ENCODE assay signal across 15 mouse cellular contexts in genomic region chr1:185420776-185421175, GRCm38 (mm10). TPM values are rescaled to one million over a fixed set of nuclear protein-coding genes. Genes with fewer than 3 reads are reported as not detected.
"Had no signal": no experiment of that assay in that cellular context is flagged by ENCODE, and none has a peak within 500 bp of the region (broad histone marks: within the 10 kb centered on the region; RNA-seq: fewer than 3 reads in every experiment).

No protein-coding gene starts in this region.

- DNase-seq: kidney, adult 2 months; kidney, postnatal 14 days; lung, adult 2 months; lung, postnatal 36 days; midbrain, embryonic 14.5 days; right cerebral cortex, adult 18-20 months; thymus, adult 2 months; thymus, postnatal 25 days had no signal

- H3K9me3 ChIP-seq: kidney, embryonic 15.5 days; limb, embryonic 10.5 days; neural tube, embryonic 15.5 days had no signal

- H3K27ac ChIP-seq: kidney, embryonic 15.5 days; left cerebral cortex, adult 2 months; limb, embryonic 10.5 days; neural tube, embryonic 15.5 days had no signal

- H3K9ac ChIP-seq: kidney, embryonic 15.5 days; neural tube, embryonic 15.5 days had no signal

- H3K4me1 ChIP-seq: kidney, embryonic 15.5 days; limb, embryonic 10.5 days; neural tube, embryonic 15.5 days had no signal

- ATAC-seq: lung, postnatal 0 days had no signal

- H3K4me2 ChIP-seq: kidney, embryonic 15.5 days; neural tube, embryonic 15.5 days had no signal

- H3K4me3 ChIP-seq: kidney, embryonic 15.5 days; left cerebral cortex, adult 2 months; limb, embryonic 10.5 days; myocyte; neural tube, embryonic 15.5 days had no signal

- H3K27me3 ChIP-seq: kidney, embryonic 15.5 days; neural tube, embryonic 15.5 days had no signal

RNA-seq across cellular contexts. Expression of gene Slc30a10, which starts 33.9 kb away (rescaled TPM):
- polyA plus RNA-seq: kidney, adult 2 months; lung, adult 2 months; lung, postnatal 0 days; myocyte; urinary bladder, adult 2 months had no signal
